Mouse (Mus musculus): Measurements from ENCODE around the gene Snx33.
"Not testable (repeated sequence)": the region's sequence is repeated elsewhere in the genome, so short reads cannot be mapped to it uniquely, and the experiment has no call there.

Snx33 gene

GRCm38 (mm10) chr9:56928041-56928811 is at the start of gene Snx33:
Gene Snx33, minus strand, starts transcription at chr9:56928371.
- DNase-seq (ENCODE audit: low read depth, low spot score) = peak; percentile 88

GRCm38 (mm10) chr9:56975199-56975598 is 47.0 kb upstream of the Snx33 start:
- DNase-seq (ENCODE audit: low read depth, low spot score) = no peak

- no peak for DNase-seq (ENCODE audit: low read depth, low spot score)
These were observed 45.9 kb upstream of the Snx33 start for GRCm38 (mm10) chr9:56973960-56974524.

- no peak for DNase-seq (ENCODE audit: low read depth, low spot score)
These were observed 42.0 kb upstream of the Snx33 start for GRCm38 (mm10) chr9:56970158-56970557.

GRCm38 (mm10) chr9:56961591-56961990 is 33.4 kb upstream of the Snx33 start:
- DNase-seq (ENCODE audit: low read depth, low spot score) = no peak

- no peak for DNase-seq (ENCODE audit: low read depth, low spot score)
These were observed 30.5 kb upstream of the Snx33 start for GRCm38 (mm10) chr9:56958689-56959088.

GRCm38 (mm10) chr9:56956966-56957675 is 28.9 kb upstream of the Snx33 start:
- DNase-seq (ENCODE audit: low read depth, low spot score) = no peak

- DNase-seq (ENCODE audit: low read depth, low spot score) = no peak
These were observed 25.4 kb upstream of the Snx33 start for GRCm38 (mm10) chr9:56953562-56953961.

- peak; percentile 99 for DNase-seq (ENCODE audit: low read depth, low spot score)
These were observed 22.5 kb upstream of the Snx33 start, which contains the start of gene Snupn for GRCm38 (mm10) chr9:56950414-56951400. Gene Snupn, plus strand, starts transcription at chr9:56950878.

GRCm38 (mm10) chr9:56949767-56950166 is 21.6 kb upstream of the Snx33 start:
- peak; percentile 48 for DNase-seq (ENCODE audit: low read depth, low spot score)

GRCm38 (mm10) chr9:56948699-56949098 is 20.5 kb upstream of the Snx33 start:
- not testable (repeated sequence) for DNase-seq (ENCODE audit: low read depth, low spot score)

- peak; percentile 70 for DNase-seq (ENCODE audit: low read depth, low spot score)
These were observed 19.3 kb upstream of the Snx33 start for GRCm38 (mm10) chr9:56947481-56947880.

GRCm38 (mm10) chr9:56938374-56938773 is 10.2 kb upstream of the Snx33 start:
- peak; percentile 53 for DNase-seq (ENCODE audit: low read depth, low spot score)

GRCm38 (mm10) chr9:56937223-56938160 is 9.3 kb upstream of the Snx33 start, which contains the start of gene Imp3:
Gene Imp3, plus strand, starts transcription at chr9:56937475.
- DNase-seq (ENCODE audit: low read depth, low spot score) = peak; percentile 96

GRCm38 (mm10) chr9:56936861-56937222 is 8.7 kb upstream of the Snx33 start:
- DNase-seq (ENCODE audit: low read depth, low spot score) = no peak

GRCm38 (mm10) chr9:56930556-56930955 is 2.4 kb upstream of the Snx33 start:
- DNase-seq (ENCODE audit: low read depth, low spot score) = no peak

- DNase-seq (ENCODE audit: low read depth, low spot score) = no peak
These were observed 1.3 kb upstream of the Snx33 start for GRCm38 (mm10) chr9:56929496-56929895.

- peak; percentile 24 for DNase-seq (ENCODE audit: low read depth, low spot score)
These were observed 769 bp downstream of the Snx33 start for GRCm38 (mm10) chr9:56927191-56928012.

- DNase-seq (ENCODE audit: low read depth, low spot score) = no peak
These were observed 1.8 kb downstream of the Snx33 start for GRCm38 (mm10) chr9:56926387-56926786.
